Mouse (Mus musculus): ENCODE data around the gene AC161166.1. TPM values are rescaled to one million over a fixed set of nuclear protein-coding genes. Genes with fewer than 3 reads are reported as not detected.
A peak's percentile ranks its signal among the peaks of the same experiment; 100 is the strongest.

Gene AC161166.1
- total and polyA plus RNA-seq, 3 experiments = 0.13 TPM; not detected in 2

DNA sequence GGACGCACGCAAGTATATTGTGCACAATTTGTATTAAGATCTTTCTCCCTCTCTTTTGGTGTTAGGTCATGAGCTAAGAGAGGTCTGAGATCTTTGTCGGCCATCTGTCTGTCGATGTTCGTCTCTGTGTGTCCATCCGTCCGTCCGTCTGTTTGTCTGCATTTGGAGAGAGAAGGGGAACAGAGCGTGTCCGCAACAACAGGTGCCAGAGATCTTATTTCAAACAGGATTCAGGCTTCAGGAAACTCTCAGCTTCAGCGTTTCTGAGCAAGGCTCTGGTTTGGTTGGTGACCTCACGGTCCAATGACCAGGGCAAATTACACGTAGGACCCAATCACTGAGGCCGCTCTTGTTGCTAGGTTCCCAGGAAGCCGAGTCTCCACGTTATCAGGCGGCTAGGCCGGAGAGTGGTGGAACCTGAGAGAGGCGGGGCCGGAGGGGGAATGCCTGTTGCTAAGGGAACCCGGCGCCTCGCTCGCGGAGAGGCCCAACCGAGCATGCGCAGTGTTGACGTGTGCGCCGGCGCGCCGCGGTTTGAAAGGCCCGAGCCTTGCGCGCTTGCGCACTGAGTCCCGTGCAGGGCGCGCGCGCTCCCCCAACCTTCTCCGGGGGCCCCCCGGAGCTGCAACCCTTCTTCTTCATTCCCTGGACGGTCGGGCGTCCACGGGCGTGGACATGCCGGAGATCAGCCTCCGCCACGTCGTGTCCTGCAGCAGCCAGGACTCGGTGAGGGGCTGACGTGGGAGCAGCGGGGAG, 34.6 kb upstream of the AC161166.1 start:
- H3K27me3 ChIP-seq (ENCODE audit: control insufficient read depth in 1 of 2, insufficient read depth in 2 of 2, low read length in 2 of 2) = no peaks in the 10 kb centered on the region
- peaks cover 0 to 9% of the 10 kb centered on the region in 2 experiments; a peak in 2 of 4 replicates for H3K4me1 ChIP-seq (ENCODE audit: control insufficient read depth in 1 of 2, insufficient read depth in 2 of 2, low read length in 2 of 2)
- H3K9ac ChIP-seq (ENCODE audit: control insufficient read depth, low read depth, low read length, poor library complexity, severe bottlenecking) = peak overlapping the region; percentile 96
- no peaks in the 10 kb centered on the region for H3K9me3 ChIP-seq (replicated peaks; ENCODE audit: insufficient read depth, low read length)
- DNase-seq (ENCODE audit: low read depth, low spot score) = peak; percentile 99
- H3K79me2 ChIP-seq (ENCODE audit: control insufficient read depth, insufficient read depth, low read length, poor library complexity) = peaks cover 9% of the 10 kb centered on the region
- no peaks in the 10 kb centered on the region; a peak in 1 of 4 replicates for H3K36me3 ChIP-seq (ENCODE audit: control insufficient read depth in 1 of 2, insufficient read depth in 2 of 2, low read length in 2 of 2)
- H3K27ac ChIP-seq (ENCODE audit: control insufficient read depth, low read depth, low read length) = peak overlapping the region; percentile 65
- H3K4me3 ChIP-seq (ENCODE audit: control insufficient read depth in 1 of 2, insufficient read depth in 1 of 2, low read depth in 2 of 2, low read length in 2 of 2) = peak overlapping the region; percentile 84 to 93
- TF ChIP-seq NRF1 (IDR thresholded peaks at IDR 0.05; ENCODE audit: insufficient read depth, low read depth, low read length, poor library complexity, severe bottlenecking) = peak; percentile 96
- peak; percentile 35 for TF ChIP-seq TCF12 (IDR thresholded peaks at IDR 0.05; ENCODE audit: low read depth, low read length)
- TF ChIP-seq KAT2A (conservative IDR thresholded peaks at IDR 0.05; ENCODE audit: low read depth, low read length) = peak; percentile 87
- no peak for TF ChIP-seq CHD2 (IDR thresholded peaks at IDR 0.05; ENCODE audit: low read length)
- TF ChIP-seq ELF1 (IDR thresholded peaks at IDR 0.05; ENCODE audit: low read depth, low read length) = peak; percentile 88
- TF ChIP-seq BHLHE40 (IDR thresholded peaks at IDR 0.05; ENCODE audit: borderline replicate concordance, low read depth, low read length) = peak; percentile 68; the same call in 1 of the 2 replicates
- TF ChIP-seq ZKSCAN1 (IDR thresholded peaks at IDR 0.05; ENCODE audit: low read depth, low read length) = no peak
- TF ChIP-seq E2F4 (IDR thresholded peaks at IDR 0.05; ENCODE audit: borderline replicate concordance, low read depth, low read length) = 0 out of 2 replicates have a peak, but pooled peaks have one; percentile 28
- peak; percentile 99 for TF ChIP-seq SIN3A (IDR thresholded peaks at IDR 0.05; ENCODE audit: low read length)
- no peak; a peak in 1 of 4 replicates for TF ChIP-seq EP300 (IDR thresholded peaks at IDR 0.05; ENCODE audit: low read depth in 1 of 2, low read length in 2 of 2)
- peak; percentile 98 for TF ChIP-seq HCFC1 (IDR thresholded peaks at IDR 0.05; ENCODE audit: low read depth, low read length)
- TF ChIP-seq TAL1 (IDR thresholded peaks at IDR 0.05; ENCODE audit: low read length) = no peak; the same call in 1 of the 2 replicates
- no peak for TF ChIP-seq ZC3H11A (IDR thresholded peaks at IDR 0.05; ENCODE audit: low read depth, low read length)
- TF ChIP-seq MYB (IDR thresholded peaks at IDR 0.05; ENCODE audit: low read depth, low read length) = no peak
- no peak for TF ChIP-seq UBTF (IDR thresholded peaks at IDR 0.05; ENCODE audit: borderline replicate concordance, insufficient read depth, low read depth, low read length)
- no peak for TF ChIP-seq CTCF (IDR thresholded peaks at IDR 0.05 in 2 of 3, conservative IDR thresholded peaks at IDR 0.05 in 1 of 3; ENCODE audit: control insufficient read depth in 1 of 3, insufficient read depth in 1 of 3, low read depth in 2 of 3, low read length in 3 of 3, poor library complexity in 1 of 3, severe bottlenecking in 1 of 3)
- no peak for TF ChIP-seq TBP (IDR thresholded peaks at IDR 0.05; ENCODE audit: low read depth, low read length)
- peak; percentile 29; the same call in 1 of the 2 replicates for TF ChIP-seq USF1 (IDR thresholded peaks at IDR 0.05; ENCODE audit: low read depth, low read length)
- peak; percentile 69 for TF ChIP-seq NELFE (IDR thresholded peaks at IDR 0.05; ENCODE audit: low read depth, low read length)
- TF ChIP-seq ZMIZ1 (IDR thresholded peaks at IDR 0.05; ENCODE audit: low read depth, low read length) = peak; percentile 66
- no peak for TF ChIP-seq MEF2A (IDR thresholded peaks at IDR 0.05; ENCODE audit: extremely low read depth, insufficient replicate concordance, low read depth, low read length, poor library complexity, severe bottlenecking)
- no peak for TF ChIP-seq ZNF384 (IDR thresholded peaks at IDR 0.05; ENCODE audit: low read depth, low read length)
- TF ChIP-seq USF2 (IDR thresholded peaks at IDR 0.05; ENCODE audit: borderline replicate concordance in 1 of 2, insufficient read depth in 1 of 2, low read depth in 1 of 2, low read length in 2 of 2) = no peak
- TF ChIP-seq MAX (IDR thresholded peaks at IDR 0.05; ENCODE audit: low read length) = peak; percentile 46; the same call in 1 of the 2 replicates
- 0 out of 2 replicates have a peak, but pooled peaks have one; percentile 34 for TF ChIP-seq RCOR1 (IDR thresholded peaks at IDR 0.05; ENCODE audit: low read depth, low read length)
- TF ChIP-seq RAD21 (IDR thresholded peaks at IDR 0.05; ENCODE audit: low read depth, low read length) = no peak
- no peak for TF ChIP-seq GABPA (IDR thresholded peaks at IDR 0.05; ENCODE audit: low read depth, low read length)
- no peak for TF ChIP-seq MAFK (IDR thresholded peaks at IDR 0.05; ENCODE audit: borderline replicate concordance, low read depth, low read length)
- TF ChIP-seq MYC (IDR thresholded peaks at IDR 0.05; ENCODE audit: low read depth, low read length) = peak; percentile 35; the same call in 1 of the 2 replicates
- peak; percentile 86; the same call in 1 of the 2 replicates for TF ChIP-seq MAZ (IDR thresholded peaks at IDR 0.05; ENCODE audit: low read depth, low read length)
- TF ChIP-seq POLR2AphosphoS2 (IDR thresholded peaks at IDR 0.05; ENCODE audit: low read length) = no peak
- peak; percentile 96 for TF ChIP-seq MXI1 (IDR thresholded peaks at IDR 0.05; ENCODE audit: low read depth, low read length)
- peak; percentile 27; the same call in 1 of the 2 replicates for TF ChIP-seq ETS1 (IDR thresholded peaks at IDR 0.05; ENCODE audit: low read depth, low read length)
- TF ChIP-seq JUND (IDR thresholded peaks at IDR 0.05; ENCODE audit: low read depth, low read length) = no peak
- no peak for TF ChIP-seq CHD1 (IDR thresholded peaks at IDR 0.05; ENCODE audit: low read depth, low read length)
